Mouse (Mus musculus): ENCODE results near the gene Hrk. TPM values are rescaled to one million over a fixed set of nuclear protein-coding genes. Genes with fewer than 3 reads are reported as not detected.

The Hrk gene
- total and polyA plus RNA-seq, 2 experiments from 2014 or later = 4.3 to 14.0 TPM

DNA sequence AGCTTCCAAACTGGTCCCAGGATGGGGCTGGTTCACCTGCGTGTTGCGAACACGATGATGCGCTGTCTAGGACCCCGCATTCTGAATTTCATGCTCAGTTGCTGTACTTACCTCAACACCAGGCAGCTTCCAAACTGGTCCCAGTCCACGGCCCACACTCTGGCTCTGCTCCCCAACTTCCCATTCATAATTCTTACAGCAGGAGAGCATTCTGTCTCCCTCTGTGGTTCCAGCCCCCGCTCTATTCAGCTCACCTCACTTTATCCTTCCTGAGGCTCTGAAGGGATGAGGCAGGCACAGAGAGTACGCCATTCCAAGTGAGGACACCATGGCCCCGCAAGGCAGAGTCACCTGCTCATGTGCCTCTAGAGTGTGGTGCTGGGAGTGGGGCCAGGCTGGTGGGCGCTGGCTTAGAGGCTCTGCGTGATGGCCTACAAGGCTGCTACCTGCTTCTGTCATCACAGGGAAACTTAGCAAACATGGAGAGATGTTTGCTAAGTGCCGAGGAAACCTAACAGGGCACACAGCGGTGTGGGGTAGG is 65.7 kb downstream of the Hrk start:
- no peak for ATAC-seq
- H3K36me3 ChIP-seq (ENCODE audit: insufficient read depth, low read length) = peaks cover 29% of the 10 kb centered on the region
- TF ChIP-seq CTCF (IDR thresholded peaks at IDR 0.05; ENCODE audit: low read depth) = no peak
- no peaks in the 10 kb centered on the region for H3K27me3 ChIP-seq (ENCODE audit: insufficient read depth, low read length)
- H3K4me1 ChIP-seq (ENCODE audit: insufficient read depth, low read length) = no peaks in the 10 kb centered on the region
- no peak overlapping the region for H3K27ac ChIP-seq
- DNase-seq (ENCODE audit: low spot score) = no peak
- no peak overlapping the region for H3K9ac ChIP-seq (replicated peaks; ENCODE audit: low read length)
- 93% methylated on average over 13 of the region's 13 CpGs for WGBS
- no peak overlapping the region for H3K4me2 ChIP-seq (ENCODE audit: low read depth, low read length)
- H3K9me3 ChIP-seq (ENCODE audit: low read length) = no peaks in the 10 kb centered on the region
- no peak overlapping the region for H3K4me3 ChIP-seq (ENCODE audit: low read length)

DNA sequence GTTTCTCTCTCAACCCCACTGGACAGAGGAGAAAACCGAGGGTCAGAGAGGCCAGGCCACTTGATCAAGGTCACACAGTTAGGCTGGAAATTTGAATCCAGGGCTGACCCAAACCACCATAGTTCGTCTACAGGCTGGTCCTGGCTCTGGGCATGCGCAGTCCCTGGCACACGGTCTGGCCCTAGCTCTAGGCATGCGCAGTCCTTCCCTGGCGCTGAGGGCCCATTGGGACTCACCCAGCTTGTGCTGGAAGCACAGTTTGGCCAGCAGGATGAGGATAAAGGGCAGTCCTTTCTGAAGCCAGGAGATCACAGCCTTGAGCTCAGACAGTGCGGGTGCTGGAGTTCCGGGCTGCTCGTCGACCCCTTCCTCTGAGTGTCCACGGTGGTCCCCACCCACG is 72.4 kb downstream of the Hrk start:
- Histone ChIP-seq H3K9me3 (ENCODE audit: low read length) (no peaks in the 10 kb centered on the region), H3K4me1 (ENCODE audit: insufficient read depth, low read length) (no peaks in the 10 kb centered on the region), H3K9ac (replicated peaks; ENCODE audit: low read length) (no peak overlapping the region), H3K36me3 (ENCODE audit: insufficient read depth, low read length) (peaks cover 41% of the 10 kb centered on the region), H3K4me2 (ENCODE audit: low read depth, low read length) (no peak overlapping the region), H3K27ac (no peak overlapping the region), H3K4me3 (ENCODE audit: low read length) (no peak overlapping the region), H3K27me3 (ENCODE audit: insufficient read depth, low read length) (no peaks in the 10 kb centered on the region)
- no peak for DNase-seq (ENCODE audit: low spot score)
- no peak for TF ChIP-seq CTCF (IDR thresholded peaks at IDR 0.05; ENCODE audit: low read depth)
- ATAC-seq = 0 out of 2 replicates have a peak, but pooled peaks have one; percentile 38
- 85% methylated on average over 12 of the region's 12 CpGs for WGBS

Other genes with a start within 250 kb of the Hrk start
- gene Fbxo21, start 187.9 kb upstream of the Hrk start, total RNA-seq (2014; rRNA removed) = 194 and 198 TPM in 2 replicates
- 126 and 134 TPM in 2 replicates for gene Fbxo21, start 187.9 kb upstream of the Hrk start, polyA plus RNA-seq (2015; fragmentation: Nextera tagmentation; extraction: Ambion mirVana)
- 1.4 and 3.8 TPM in 2 replicates for gene Tesc, start 136.9 kb upstream of the Hrk start, total RNA-seq (2014; rRNA removed)
- gene Tesc, start 136.9 kb upstream of the Hrk start, polyA plus RNA-seq (2015; fragmentation: Nextera tagmentation; extraction: Ambion mirVana) = 6.9 and 7.5 TPM in 2 replicates
- gene Fbxw8, start 9.2 kb upstream of the Hrk start, total RNA-seq (2014; rRNA removed) = 57.5 and 58.0 TPM in 2 replicates
- gene Fbxw8, start 9.2 kb upstream of the Hrk start, polyA plus RNA-seq (2015; fragmentation: Nextera tagmentation; extraction: Ambion mirVana) = 18.0 and 18.2 TPM in 2 replicates
- gene Rnft2, start 80.5 kb downstream of the Hrk start, total RNA-seq (2014; rRNA removed) = 108 and 114 TPM in 2 replicates
- gene Rnft2, start 80.5 kb downstream of the Hrk start, polyA plus RNA-seq (2015; fragmentation: Nextera tagmentation; extraction: Ambion mirVana) = 11.3 TPM in 2 replicates
- 30.4 and 31.9 TPM in 2 replicates for gene 2410131K14Rik, start 80.6 kb downstream of the Hrk start, total RNA-seq (2014; rRNA removed)
- 16.5 and 18.0 TPM in 2 replicates for gene 2410131K14Rik, start 80.6 kb downstream of the Hrk start, polyA plus RNA-seq (2015; fragmentation: Nextera tagmentation; extraction: Ambion mirVana)